Mouse (Mus musculus) forebrain, embryonic 10.5 days (tissue): Measurements from ENCODE around the gene Tgm2. TPM values are rescaled to one million over a fixed set of nuclear protein-coding genes. Genes with fewer than 3 reads are reported as not detected.
A peak's percentile ranks its signal among the peaks of the same experiment; 100 is the strongest.

Experiments
- DNase-seq: peaks from one replicate; pipeline ENCODE4 v3.0.0-alpha.2; 2017; ENCODE audit warnings: low spot score; ENCODE audit errors: extremely low spot score
- H3K27ac ChIP-seq: fragments of 300-500 bp; sonication (generic); 2 replicates; pipeline ENCODE4 v1.5.1; 2016; ENCODE audit warnings: mild to moderate bottlenecking
- H3K27me3 ChIP-seq: fragments of 300-500 bp; sonication (generic); 2 replicates; pipeline ENCODE4 v1.6.1; 2016; ENCODE audit warnings: mild to moderate bottlenecking; ENCODE audit not compliant: poor library complexity, severe bottlenecking
- H3K36me3 ChIP-seq: fragments of 300-500 bp; sonication (generic); replicated peaks from 2 replicates; pipeline ENCODE4 v1.6.1; 2016; ENCODE audit warnings: mild to moderate bottlenecking, moderate library complexity
- H3K4me1 ChIP-seq: fragments of 300-500 bp; sonication (generic); 2 replicates; pipeline ENCODE4 v1.6.1; 2016
- H3K4me3 ChIP-seq: fragments of 300-500 bp; sonication (generic); 2 replicates; pipeline ENCODE4 v1.5.1; 2016; ENCODE audit warnings: mild to moderate bottlenecking, moderate library complexity
- H3K9me3 ChIP-seq: fragments of 300-500 bp; sonication (generic); 2 replicates; pipeline ENCODE4 v1.6.1; 2016; ENCODE audit warnings: mild to moderate bottlenecking, moderate library complexity
- WGBS: fragments of 180-500 bp; shearing (Covaris S2); methylation state at CpG from one replicate; pipeline ENCODE4 v1.1.7; 2016; 5-methylcytosine and 5-hydroxymethylcytosine counted together
- polyA plus RNA-seq: library from polyadenylated mRNA; unstranded; fragments of >200 nt; fragmentation: Nextera tagmentation; extraction: Ambion mirVana; gene quantifications from 2 replicates; pipeline ENCODE4 v1.2.1, GENCODE M21; 2016

The Tgm2 gene
- polyA plus RNA-seq, 1 experiment from 2014 or later, result 7.2 TPM

DNA sequence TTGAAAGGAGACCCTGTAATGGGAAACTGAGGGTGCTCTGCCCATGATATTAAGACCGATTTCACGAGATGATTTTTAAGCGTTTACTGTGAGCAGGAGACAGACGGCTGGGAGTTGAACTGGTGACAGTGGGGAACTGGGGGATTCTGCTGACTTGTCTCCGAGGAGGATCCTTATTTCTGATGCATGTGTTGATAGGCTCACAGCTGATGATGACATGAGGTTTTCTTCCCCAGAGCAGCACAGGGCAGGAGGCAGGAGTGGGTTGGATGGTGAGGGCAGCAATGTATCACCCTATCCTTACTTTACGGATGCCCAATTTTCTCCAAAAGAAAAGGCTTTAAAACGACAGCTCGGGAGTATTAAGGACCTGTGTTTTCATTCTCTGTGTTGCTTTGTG, 2.0 kb downstream of the Tgm2 start:
- H3K9me3 ChIP-seq, result no peaks in the 10 kb centered on the region
- H3K27ac ChIP-seq, result peak overlapping the region; percentile 64; the same call in 1 of the 2 replicates
- no peak overlapping the region for H3K4me3 ChIP-seq
- no peaks in the 10 kb centered on the region for H3K36me3 ChIP-seq
- 63% methylated on average over 8 of the region's 8 CpGs for WGBS
- H3K27me3 ChIP-seq, result peaks cover 47% of the 10 kb centered on the region
- peaks cover 66% of the 10 kb centered on the region for H3K4me1 ChIP-seq
- no peak for DNase-seq

DNA sequence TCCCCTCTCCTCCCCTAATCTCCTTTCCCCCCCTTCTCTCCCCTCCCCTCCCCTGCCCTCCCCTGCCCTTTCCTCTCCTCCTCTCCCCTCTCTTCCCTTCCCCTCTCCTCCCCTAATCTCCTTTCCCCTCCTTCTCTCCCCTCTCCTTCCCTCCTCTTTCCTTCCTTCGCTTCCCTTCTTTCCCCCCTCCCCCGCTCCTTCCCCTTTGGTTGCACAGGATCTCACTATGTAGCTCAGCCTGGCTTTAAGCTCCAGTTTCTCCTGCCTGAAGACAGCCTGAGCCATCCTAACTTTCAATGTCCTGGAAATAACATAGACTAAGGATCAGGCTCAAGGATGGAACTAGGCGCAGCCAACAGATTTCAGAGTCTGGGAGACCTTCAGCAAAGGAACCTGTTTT, 2.4 kb downstream of the Tgm2 start:
- no peak for DNase-seq
- peak overlapping the region; percentile 64 for H3K27ac ChIP-seq
- H3K36me3 ChIP-seq, result no peaks in the 10 kb centered on the region
- H3K27me3 ChIP-seq, result peaks cover 47% of the 10 kb centered on the region
- H3K9me3 ChIP-seq, result no peaks in the 10 kb centered on the region
- WGBS, result 65% methylated on average over 3 of the region's 3 CpGs
- no peak overlapping the region for H3K4me3 ChIP-seq
- H3K4me1 ChIP-seq, result peaks cover 66% of the 10 kb centered on the region

GRCm38 (mm10) chr2:158142981-158143380, 3.3 kb downstream of the Tgm2 start:
- H3K36me3 ChIP-seq, result no peaks in the 10 kb centered on the region
- 83% methylated on average over 18 of the region's 18 CpGs for WGBS
- no peaks in the 10 kb centered on the region for H3K9me3 ChIP-seq
- no peak for DNase-seq
- H3K4me1 ChIP-seq, result peaks cover 65% of the 10 kb centered on the region
- H3K27me3 ChIP-seq, result peaks cover 47% of the 10 kb centered on the region
- H3K4me3 ChIP-seq, result no peak overlapping the region
- peak overlapping the region; percentile 64 for H3K27ac ChIP-seq

DNA sequence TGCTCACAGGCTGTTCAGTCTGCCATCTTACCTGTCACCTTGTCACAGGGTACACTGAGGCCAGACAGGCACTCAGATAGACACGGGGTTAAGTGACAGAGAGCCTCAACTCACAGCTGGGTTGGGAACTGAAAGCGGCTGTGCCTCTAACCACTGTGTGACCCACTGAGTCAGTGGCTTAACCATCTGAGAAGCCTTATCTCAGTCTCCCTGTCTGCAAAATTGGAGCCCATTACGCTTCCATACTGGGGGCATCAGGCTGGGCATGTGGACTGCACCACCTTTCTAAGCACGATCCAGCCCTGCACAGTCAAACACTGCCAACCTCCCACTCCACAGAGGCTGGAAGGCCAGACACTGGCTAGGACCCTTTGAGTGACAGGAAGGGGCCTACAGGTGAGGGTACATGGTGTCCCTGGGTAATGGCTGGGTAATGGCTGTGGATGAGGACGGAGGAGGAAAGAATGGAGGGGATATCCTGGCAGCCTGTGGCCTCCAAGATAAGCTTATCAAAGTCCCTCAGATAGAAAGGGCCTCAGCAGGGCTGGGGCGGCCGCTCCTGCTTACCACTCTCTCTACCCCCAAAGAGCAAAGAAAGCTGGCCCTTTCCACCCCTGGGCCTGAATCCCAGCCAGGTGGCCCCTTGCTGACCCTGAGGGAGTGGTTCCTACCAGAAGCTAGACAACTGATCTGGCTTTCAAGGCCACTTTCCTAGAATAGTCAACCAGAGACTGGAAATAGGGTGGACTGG, 4.4 kb downstream of the Tgm2 start:
- Histone ChIP-seq H3K4me1 (peaks cover 63% of the 10 kb centered on the region), H3K4me3 (no peak overlapping the region), H3K27me3 (peaks cover 41% of the 10 kb centered on the region), H3K36me3 (no peaks in the 10 kb centered on the region), H3K27ac (peak overlapping the region; percentile 62), H3K9me3 (no peaks in the 10 kb centered on the region)
- no peak for DNase-seq
- 84% methylated on average over 7 of the region's 7 CpGs for WGBS

DNA sequence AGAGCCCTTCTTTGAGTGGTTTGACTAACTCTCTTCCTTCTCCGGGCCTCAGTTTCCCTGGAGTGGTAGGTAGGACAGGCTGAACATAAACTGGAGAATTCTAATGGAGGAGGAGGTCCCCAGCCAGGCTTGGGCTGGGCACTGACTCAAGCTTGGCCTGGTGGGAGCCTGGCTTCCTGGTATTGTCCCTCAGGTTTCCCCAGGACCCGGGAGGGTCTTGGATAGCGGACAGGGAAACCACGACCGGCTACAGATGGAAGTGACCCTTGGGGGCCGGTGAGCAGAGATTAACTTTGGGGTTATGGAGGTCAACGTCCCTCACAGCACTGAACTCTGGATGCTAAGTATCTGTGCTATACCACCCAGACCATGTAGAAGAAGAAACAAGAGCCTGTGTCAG, 5.0 kb downstream of the Tgm2 start:
- 85% methylated on average over 7 of the region's 7 CpGs for WGBS
- no peak for DNase-seq
- H3K27me3 ChIP-seq, result peaks cover 36% of the 10 kb centered on the region
- no peak overlapping the region for H3K4me3 ChIP-seq
- no peaks in the 10 kb centered on the region for H3K9me3 ChIP-seq
- peaks cover 63% of the 10 kb centered on the region for H3K4me1 ChIP-seq
- H3K36me3 ChIP-seq, result no peaks in the 10 kb centered on the region
- peak overlapping the region; percentile 62 for H3K27ac ChIP-seq

GRCm38 (mm10) chr2:158140664-158141063, 5.6 kb downstream of the Tgm2 start:
- Histone ChIP-seq H3K9me3 (no peaks in the 10 kb centered on the region), H3K36me3 (no peaks in the 10 kb centered on the region), H3K27me3 (peaks cover 30% of the 10 kb centered on the region), H3K4me3 (no peak overlapping the region), H3K27ac (peak overlapping the region; percentile 62; the same call in 1 of the 2 replicates), H3K4me1 (peaks cover 59% of the 10 kb centered on the region)
- no peak for DNase-seq
- WGBS, result 91% methylated on average over 5 of the region's 5 CpGs

- Histone ChIP-seq H3K36me3 (no peaks in the 10 kb centered on the region), H3K4me1 (peaks cover 51% of the 10 kb centered on the region), H3K27me3 (peaks cover 19% of the 10 kb centered on the region), H3K9me3 (no peaks in the 10 kb centered on the region), H3K4me3 (no peak overlapping the region), H3K27ac (peak overlapping the region; percentile 21)
- 66% methylated on average over 7 of the region's 7 CpGs for whole genome bisulfite sequencing
- DNase-seq, result no peak
These were observed 6.6 kb downstream of the Tgm2 start for GRCm38 (mm10) chr2:158139628-158140027.

- WGBS, result 91% methylated on average over 9 of the region's 9 CpGs
- no peak overlapping the region for H3K27ac ChIP-seq
- no peak for DNase-seq
These were observed 7.5 kb downstream of the Tgm2 start for GRCm38 (mm10) chr2:158138778-158139177.

DNA sequence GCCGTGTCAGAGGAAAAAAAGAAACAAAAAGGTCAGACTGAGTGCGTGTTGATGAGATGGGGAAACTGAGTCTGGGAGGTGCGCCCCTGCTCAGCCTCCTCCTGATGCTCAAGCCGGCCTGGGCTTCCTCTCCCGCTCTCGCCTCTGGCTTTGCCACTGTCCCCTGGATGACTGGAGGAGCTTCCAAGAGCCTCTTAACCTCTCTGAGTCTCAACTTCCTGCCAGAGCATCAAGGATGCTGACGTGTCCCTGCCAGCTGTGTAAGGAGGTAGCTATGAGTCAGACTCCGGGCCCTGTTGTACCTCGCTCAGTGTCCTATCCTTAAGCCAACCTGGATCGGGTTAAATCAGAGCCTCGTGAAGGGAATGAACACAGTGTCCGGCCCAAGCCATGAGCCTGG, 8.5 kb downstream of the Tgm2 start:
- Histone ChIP-seq H3K9me3 (no peaks in the 10 kb centered on the region), H3K27ac (no peak overlapping the region), H3K36me3 (no peaks in the 10 kb centered on the region), H3K27me3 (0 out of 2 replicates have a peak, but pooled peaks cover 4% of the 10 kb centered on the region), H3K4me1 (peaks cover 33% of the 10 kb centered on the region), H3K4me3 (no peak overlapping the region)
- 93% methylated on average over 12 of the region's 12 CpGs for WGBS
- no peak for DNase-seq

More at GRCm38 (mm10) chr2:158138778-158139177, 7.5 kb downstream of the Tgm2 start:
- Histone ChIP-seq H3K4me3 (no peak overlapping the region), H3K27me3 (0 out of 2 replicates have a peak, but pooled peaks cover 12% of the 10 kb centered on the region), H3K36me3 (no peaks in the 10 kb centered on the region), H3K4me1 (peaks cover 43% of the 10 kb centered on the region), H3K9me3 (no peaks in the 10 kb centered on the region)

- Histone ChIP-seq H3K27ac (no peak overlapping the region), H3K36me3 (no peaks in the 10 kb centered on the region), H3K4me3 (no peak overlapping the region), H3K9me3 (no peaks in the 10 kb centered on the region), H3K4me1 (peaks cover 32% of the 10 kb centered on the region), H3K27me3 (no peaks in the 10 kb centered on the region)
- no peak for DNase-seq
- 69% methylated on average over 7 of the region's 7 CpGs for WGBS
These were observed 10.0 kb downstream of the Tgm2 start for GRCm38 (mm10) chr2:158136205-158136604.

GRCm38 (mm10) chr2:158133050-158133449, 13.2 kb downstream of the Tgm2 start:
- Histone ChIP-seq H3K27me3 (no peaks in the 10 kb centered on the region), H3K4me1 (peaks cover 46% of the 10 kb centered on the region), H3K36me3 (no peaks in the 10 kb centered on the region), H3K9me3 (no peaks in the 10 kb centered on the region), H3K4me3 (no peak overlapping the region), H3K27ac (no peak overlapping the region)
- 85% methylated on average over 6 of the region's 6 CpGs for WGBS
- DNase-seq, result no peak

GRCm38 (mm10) chr2:158132320-158132719, 13.9 kb downstream of the Tgm2 start:
- Histone ChIP-seq H3K27me3 (no peaks in the 10 kb centered on the region), H3K4me1 (peaks cover 46% of the 10 kb centered on the region), H3K4me3 (no peak overlapping the region), H3K36me3 (no peaks in the 10 kb centered on the region), H3K9me3 (no peaks in the 10 kb centered on the region), H3K27ac (no peak overlapping the region)
- WGBS, result 92% methylated on average over 10 of the region's 10 CpGs
- DNase-seq, result no peak

DNA sequence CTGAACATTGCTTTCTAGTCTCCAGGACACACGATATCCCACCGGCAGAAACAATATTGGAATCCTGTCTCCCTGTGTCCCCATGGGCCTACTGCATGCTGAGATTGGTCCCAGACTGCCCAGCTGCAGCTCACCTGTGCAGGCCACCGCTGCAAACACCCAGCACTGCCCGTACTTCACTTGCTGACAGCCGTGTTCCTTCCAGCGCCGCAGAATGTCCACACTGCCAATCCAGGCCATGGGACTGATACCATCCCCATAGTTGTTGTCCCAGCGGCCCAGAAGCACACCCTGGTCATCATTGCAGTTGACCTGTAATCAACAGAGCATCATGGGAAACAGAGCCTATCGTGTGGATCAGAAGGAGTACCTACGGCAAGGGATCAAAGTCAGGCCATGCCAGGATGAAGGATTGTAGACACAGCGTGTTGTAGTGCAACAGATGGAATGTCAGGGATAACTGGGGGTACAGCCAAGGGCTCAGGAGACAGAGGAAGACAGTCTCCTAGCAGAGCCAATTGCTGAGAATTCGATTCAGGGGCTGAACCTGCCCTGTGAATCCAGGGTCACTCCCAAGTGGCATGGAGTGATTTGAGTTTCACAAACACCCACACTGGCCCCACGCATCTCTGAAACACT, 14.9 kb downstream of the Tgm2 start:
- WGBS, result 95% methylated on average over 13 of the region's 13 CpGs
- Histone ChIP-seq H3K4me3 (no peak overlapping the region), H3K9me3 (no peaks in the 10 kb centered on the region), H3K36me3 (no peaks in the 10 kb centered on the region), H3K4me1 (peaks cover 44% of the 10 kb centered on the region), H3K27ac (peak overlapping the region; percentile 77; the same call in 1 of the 2 replicates), H3K27me3 (no peaks in the 10 kb centered on the region)
- no peak for DNase-seq
